Mouse (Mus musculus): ENCODE results near the gene Elavl2. TPM values are rescaled to one million over a fixed set of nuclear protein-coding genes. Genes with fewer than 3 reads are reported as not detected.

The Elavl2 gene
- polyA plus RNA-seq, 1 experiment = 0.22 TPM

DNA sequence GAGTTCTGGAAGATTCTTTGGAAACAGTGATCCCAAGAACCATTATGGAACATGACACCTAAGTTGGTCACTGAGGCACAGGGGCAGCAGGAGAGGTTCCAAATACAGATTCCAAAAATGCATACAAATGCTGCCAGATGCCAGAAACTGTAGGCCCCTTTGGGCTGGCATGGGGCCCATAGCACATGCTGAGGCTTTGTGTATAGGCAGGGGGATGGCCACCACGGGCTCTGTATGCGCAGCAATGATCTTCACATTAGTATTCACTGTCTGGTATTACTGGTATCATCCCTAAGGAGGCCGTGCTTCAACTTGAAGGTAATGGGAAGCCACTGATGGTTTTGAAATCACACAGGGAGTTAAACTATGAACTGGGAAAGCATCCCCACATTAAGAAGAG lies 181.3 kb downstream of the Elavl2 start:
- TF ChIP-seq CTCF (IDR thresholded peaks at IDR 0.05; ENCODE audit: extremely low read depth, insufficient read length, insufficient replicate concordance, low read depth, low read length) (no peak), POLR2A (IDR thresholded peaks at IDR 0.05; ENCODE audit: low read depth, low read length) (no peak)
- no peaks in the 10 kb centered on the region for H3K4me1 ChIP-seq (ENCODE audit: control insufficient read depth, insufficient read depth, insufficient read length, low read length)
- no peak overlapping the region for H3K4me3 ChIP-seq (ENCODE audit: low read depth, low read length)
- no peaks in the 10 kb centered on the region for H3K27me3 ChIP-seq (ENCODE audit: control insufficient read depth, insufficient read depth, low read length)
- 72% methylated on average over 3 of the region's 3 CpGs for WGBS
- no peak overlapping the region for H3K27ac ChIP-seq (ENCODE audit: insufficient read depth, low read depth, low read length)
- no peaks in the 10 kb centered on the region for H3K36me3 ChIP-seq (ENCODE audit: control insufficient read depth, insufficient read depth, low read length)

DNA sequence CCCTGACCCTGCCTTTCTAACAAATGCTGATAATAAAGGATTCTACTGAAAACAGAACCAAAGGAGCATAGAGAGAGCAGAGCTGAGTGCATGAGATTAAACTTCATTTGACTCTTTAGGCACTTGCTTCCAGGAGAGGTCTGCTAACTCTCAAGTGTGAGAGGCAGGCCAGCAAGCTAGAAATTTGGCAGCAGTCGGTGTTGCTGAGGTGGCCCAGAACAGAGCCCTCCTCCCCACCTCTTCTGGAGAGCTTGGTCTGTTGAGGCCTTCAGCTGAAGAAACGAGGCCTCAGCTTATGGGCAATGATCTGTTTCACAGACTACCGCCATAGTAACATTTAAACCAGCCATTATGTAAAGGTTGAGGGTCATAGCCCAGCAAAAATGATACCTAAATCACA lies 186.7 kb downstream of the Elavl2 start:
- Histone ChIP-seq H3K36me3 (ENCODE audit: control insufficient read depth, insufficient read depth, low read length) (no peaks in the 10 kb centered on the region), H3K27me3 (ENCODE audit: control insufficient read depth, insufficient read depth, low read length) (no peaks in the 10 kb centered on the region), H3K27ac (ENCODE audit: insufficient read depth, low read depth, low read length) (no peak overlapping the region), H3K4me1 (ENCODE audit: control insufficient read depth, insufficient read depth, insufficient read length, low read length) (no peaks in the 10 kb centered on the region), H3K4me3 (ENCODE audit: low read depth, low read length) (no peak overlapping the region)
- WGBS = 70% methylated on average over 3 of the region's 3 CpGs
- TF ChIP-seq CTCF (IDR thresholded peaks at IDR 0.05; ENCODE audit: extremely low read depth, insufficient read length, insufficient replicate concordance, low read depth, low read length) (no peak), POLR2A (IDR thresholded peaks at IDR 0.05; ENCODE audit: low read depth, low read length) (no peak)

DNA sequence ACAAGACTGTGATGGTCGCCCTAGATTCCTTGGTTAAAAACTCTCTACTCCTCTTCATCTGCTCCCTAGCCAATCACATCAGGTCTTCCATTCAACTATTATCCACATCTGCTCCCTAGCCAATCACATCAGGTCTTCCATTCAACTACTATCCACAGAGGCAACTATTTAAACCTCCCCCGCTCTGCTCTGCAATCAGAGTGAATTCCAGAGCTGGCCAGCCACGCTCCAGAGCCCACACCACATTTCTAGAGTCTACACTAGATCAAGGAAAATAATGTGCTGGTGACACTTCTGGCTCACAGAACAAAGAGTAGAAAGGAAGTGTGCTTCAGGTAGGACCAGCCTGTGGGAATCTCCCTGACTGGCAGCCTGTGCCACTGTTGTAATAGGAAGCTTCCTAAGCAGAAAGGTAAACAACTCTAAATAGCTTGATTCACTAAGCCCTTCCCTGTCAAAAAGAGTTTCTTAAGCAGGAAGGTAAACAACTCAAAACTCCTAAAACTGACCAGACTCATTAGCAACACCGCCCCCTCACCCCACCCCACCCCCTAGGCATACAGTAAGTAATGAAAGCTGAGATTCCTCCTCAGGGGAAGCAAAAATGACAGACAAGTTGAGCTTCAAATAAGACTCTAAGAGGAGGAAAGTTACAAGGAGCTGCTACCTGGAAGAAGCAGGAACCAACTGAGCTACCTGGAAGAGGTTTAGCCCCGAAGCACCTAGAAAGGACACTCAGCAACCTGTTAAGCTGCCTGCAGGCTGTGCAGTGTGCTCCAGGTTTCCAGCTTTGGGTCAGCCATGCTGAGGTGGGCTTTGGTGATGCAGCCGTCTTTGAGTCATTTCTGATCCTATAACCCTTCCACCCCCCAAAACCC lies 191.9 kb downstream of the Elavl2 start:
- no peaks in the 10 kb centered on the region for H3K27me3 ChIP-seq (ENCODE audit: control insufficient read depth, insufficient read depth, low read length)
- H3K36me3 ChIP-seq (ENCODE audit: control insufficient read depth, insufficient read depth, low read length) = no peaks in the 10 kb centered on the region
- H3K4me3 ChIP-seq (ENCODE audit: low read depth, low read length) = no peak overlapping the region
- no peak overlapping the region for H3K27ac ChIP-seq (ENCODE audit: insufficient read depth, low read depth, low read length)
- TF ChIP-seq POLR2A (IDR thresholded peaks at IDR 0.05; ENCODE audit: low read depth, low read length) = no peak
- no peak for TF ChIP-seq CTCF (IDR thresholded peaks at IDR 0.05; ENCODE audit: extremely low read depth, insufficient read length, insufficient replicate concordance, low read depth, low read length)
- 31% methylated on average over 6 of the region's 6 CpGs for WGBS
- H3K4me1 ChIP-seq (ENCODE audit: control insufficient read depth, insufficient read depth, insufficient read length, low read length) = no peaks in the 10 kb centered on the region

All from small intestine, adult 2 months (tissue).